Mouse (Mus musculus) kidney, embryonic 14.5 days (tissue): Measurements from ENCODE around the gene Rbpjl. TPM values are rescaled to one million over a fixed set of nuclear protein-coding genes. Genes with fewer than 3 reads are reported as not detected.

ENCODE experiments used
- ATAC-seq: fragments of 200-750 bp; cut with Nextera tagmentation; 2 replicates; pipeline ENCODE4 v1.8.0; 2017; ENCODE audit warnings: moderate number of reproducible peaks, mild to moderate bottlenecking, moderate TSS enrichment, moderate library complexity; ENCODE audit not compliant: low FRiP score, low TSS enrichment
- H3K27ac ChIP-seq: fragments of 300-500 bp; sonication (generic); 2 replicates; pipeline ENCODE4 v1.5.1; 2014; ENCODE audit warnings: low read depth, mild to moderate bottlenecking, low read length, moderate library complexity, mixed read lengths
- H3K27me3 ChIP-seq: fragments of 300-500 bp; sonication (generic); 2 replicates; pipeline ENCODE4 v1.6.1; 2014; ENCODE audit warnings: mild to moderate bottlenecking, low read length; ENCODE audit not compliant: control insufficient read depth, insufficient read depth
- H3K36me3 ChIP-seq: fragments of 300-500 bp; sonication (generic); 2 replicates; pipeline ENCODE4 v1.6.1; 2014; ENCODE audit warnings: low read length, mixed read lengths; ENCODE audit not compliant: control insufficient read depth, insufficient read depth
- H3K4me1 ChIP-seq: fragments of 300-500 bp; sonication (generic); 2 replicates; pipeline ENCODE4 v1.6.1; 2014; ENCODE audit warnings: low read length, mixed read lengths; ENCODE audit not compliant: control insufficient read depth, insufficient read depth
- H3K4me2 ChIP-seq: fragments of 300-500 bp; sonication (generic); replicated peaks from 2 replicates; pipeline ENCODE4 v1.6.1; 2014; ENCODE audit warnings: low read depth, mild to moderate bottlenecking, low read length
- H3K4me3 ChIP-seq: fragments of 300-500 bp; sonication (generic); 2 replicates; pipeline ENCODE4 v1.5.1; 2014; ENCODE audit warnings: mild to moderate bottlenecking, low read length
- H3K9ac ChIP-seq: fragments of 300-500 bp; sonication (generic); 2 replicates; pipeline ENCODE4 v1.6.1; 2014; ENCODE audit warnings: low read depth, mild to moderate bottlenecking, low read length, moderate library complexity
- H3K9me3 ChIP-seq: fragments of 300-500 bp; sonication (generic); 2 replicates; pipeline ENCODE4 v1.6.1; 2016; ENCODE audit warnings: low read length; ENCODE audit not compliant: control insufficient read depth
- WGBS: fragments of 180-500 bp; shearing (Covaris S2); extraction: QIAGEN DNeasy Blood & Tissue Kit; methylation state at CpG from one replicate; pipeline ENCODE4 v1.1.7; 2014; 5-methylcytosine and 5-hydroxymethylcytosine counted together
- microRNA-seq: library from miRNA; unstranded; fragments of <30 nt; microRNA quantifications from one replicate; pipeline ENCODE4, GENCODE M21; 2016
- polyA plus RNA-seq: library from polyadenylated mRNA; unstranded; fragments of >200 nt; fragmentation: Nextera tagmentation; extraction: Ambion mirVana; gene quantifications from 2 replicates; pipeline ENCODE4 v1.2.1, GENCODE M21; 2014

Rbpjl gene
- polyA plus RNA-seq, 1 experiment from 2014 or later, result not detected

GRCm38 (mm10) chr2:164460745-164461551 lies 58.0 kb downstream of the Rbpjl start, which contains the start of gene Gm20458:
Gm20458 (plus strand) TSS chr2:164460967.
- no peaks in the 10 kb centered on the region for H3K9me3 ChIP-seq
- peak within 1 kb of the TSS; percentile 76 for H3K27ac ChIP-seq
- peaks cover 15% of the 10 kb centered on the region for H3K4me1 ChIP-seq
- peak within 1 kb of the TSS; percentile 79 for H3K9ac ChIP-seq
- peak within 1 kb of the TSS; percentile 90 for H3K4me3 ChIP-seq
- ATAC-seq, result peak; percentile 97
- H3K36me3 ChIP-seq, result peaks cover 21% of the 10 kb centered on the region
- no peaks in the 10 kb centered on the region for H3K27me3 ChIP-seq
- under 1% methylated on average over 72 of the region's 79 CpGs for WGBS
- peak within 1 kb of the TSS; percentile 73 for H3K4me2 ChIP-seq

Small RNA genes within 50 kb of the gene (microRNA-seq; reads per million reads assigned to microRNA genes)
- not detected for gene Mir7678

Other genes with a start within 250 kb of the Rbpjl start
- 0.16 TPM in 1 of 2 replicates, not detected in the other for gene Kcns1, start 232.0 kb upstream of the Rbpjl start, polyA plus RNA-seq
- not detected in 2 replicates for gene Wfdc5, start 220.4 kb upstream of the Rbpjl start, polyA plus RNA-seq
- gene Wfdc12, start 212.5 kb upstream of the Rbpjl start, polyA plus RNA-seq, result not detected in 2 replicates
- gene Wfdc15a, start 203.0 kb upstream of the Rbpjl start, polyA plus RNA-seq, result not detected in 2 replicates
- 76.1 and 106 TPM in 2 replicates for gene Wfdc15b, start 181.5 kb upstream of the Rbpjl start, polyA plus RNA-seq
- gene Svs2, start 164.7 kb upstream of the Rbpjl start, polyA plus RNA-seq, result not detected in 2 replicates
- not detected in 2 replicates for gene Svs3b, start 146.5 kb upstream of the Rbpjl start, polyA plus RNA-seq
- gene Svs4, start 124.7 kb upstream of the Rbpjl start, polyA plus RNA-seq, result not detected in 2 replicates
- gene Svs3a, start 113.9 kb upstream of the Rbpjl start, polyA plus RNA-seq, result not detected in 2 replicates
- not detected in 2 replicates for gene Svs6, start 86.4 kb upstream of the Rbpjl start, polyA plus RNA-seq
- not detected in 2 replicates for gene Svs5, start 70.4 kb upstream of the Rbpjl start, polyA plus RNA-seq
- 0.44 TPM in 1 of 2 replicates, not detected in the other for gene Slpi, start 14.0 kb upstream of the Rbpjl start, polyA plus RNA-seq
- gene Matn4, start 2.0 kb downstream of the Rbpjl start, polyA plus RNA-seq, result 0.12 and 0.20 TPM in 2 replicates
- gene Sdc4, start 40.7 kb downstream of the Rbpjl start, polyA plus RNA-seq, result 87.8 and 108 TPM in 2 replicates
- 66.8 and 69.4 TPM in 2 replicates for gene Sys1, start 53.8 kb downstream of the Rbpjl start, polyA plus RNA-seq
- 7.1 and 8.4 TPM in 2 replicates for gene Gm20458, start 57.8 kb downstream of the Rbpjl start, polyA plus RNA-seq
- gene Trp53tg5, start 70.6 kb downstream of the Rbpjl start, polyA plus RNA-seq, result not detected in 2 replicates
- 12.4 and 14.7 TPM in 2 replicates for gene Dbndd2, start 83.0 kb downstream of the Rbpjl start, polyA plus RNA-seq
- gene Pigt, start 94.4 kb downstream of the Rbpjl start, polyA plus RNA-seq, result 70.7 and 79.2 TPM in 2 replicates
- 330 and 331 TPM in 2 replicates for gene Wfdc2, start 159.3 kb downstream of the Rbpjl start, polyA plus RNA-seq
- gene Spint3, start 170.3 kb downstream of the Rbpjl start, polyA plus RNA-seq, result not detected in 2 replicates
- gene Wfdc6a, start 182.3 kb downstream of the Rbpjl start, polyA plus RNA-seq, result not detected in 2 replicates
- gene Eppin, start 190.5 kb downstream of the Rbpjl start, polyA plus RNA-seq, result not detected in 2 replicates
- gene Wfdc6b, start 210.4 kb downstream of the Rbpjl start, polyA plus RNA-seq, result not detected in 2 replicates
- gene Wfdc8, start 210.5 kb downstream of the Rbpjl start, polyA plus RNA-seq, result not detected in 2 replicates
- gene Wfdc16, start 235.7 kb downstream of the Rbpjl start, polyA plus RNA-seq, result not detected in 2 replicates